Mouse (Mus musculus): ENCODE measurements around the gene Sh3bp4.

DNA sequence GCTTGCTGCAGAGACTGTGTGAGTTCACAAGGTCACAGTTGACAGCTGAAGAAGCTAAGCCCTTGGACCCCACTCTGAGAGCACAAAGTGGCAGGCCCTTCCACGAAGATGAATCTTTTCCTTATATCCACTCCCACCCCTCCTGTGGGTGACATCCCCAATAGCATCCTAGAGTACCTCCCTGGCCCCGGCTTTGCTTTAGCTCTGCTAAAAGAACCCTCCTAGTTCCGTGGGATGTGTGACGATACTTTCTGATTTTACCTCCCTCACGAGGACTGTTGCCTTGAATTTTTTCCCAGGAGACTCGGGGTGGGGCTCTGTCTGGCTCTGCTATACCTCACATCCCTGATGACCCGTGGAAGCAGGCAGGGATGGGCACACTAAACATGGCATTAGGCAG lies 104.4 kb downstream of the Sh3bp4 start:
- TF ChIP-seq USF1 (IDR thresholded peaks at IDR 0.05; ENCODE audit: low read depth, low read length): no peak
- no peak for TF ChIP-seq CTCF (conservative IDR thresholded peaks at IDR 0.05 in 1 of 2, IDR thresholded peaks at IDR 0.05 in 1 of 2; ENCODE audit: low read depth in 2 of 2, low read length in 2 of 2)
- TF ChIP-seq MAX (IDR thresholded peaks at IDR 0.05; ENCODE audit: low read length): no peak
- TF ChIP-seq RAD21 (IDR thresholded peaks at IDR 0.05; ENCODE audit: low read depth, low read length): no peak
- TF ChIP-seq MXI1 (IDR thresholded peaks at IDR 0.05; ENCODE audit: low read depth, low read length): no peak
- TF ChIP-seq MYC (IDR thresholded peaks at IDR 0.05; ENCODE audit: low read depth, low read length): no peak
- TF ChIP-seq EP300 (IDR thresholded peaks at IDR 0.05; ENCODE audit: low read length): no peak
- no peak for TF ChIP-seq POLR2A (IDR thresholded peaks at IDR 0.05; ENCODE audit: low read depth, low read length)
- TF ChIP-seq JUND (conservative IDR thresholded peaks at IDR 0.05; ENCODE audit: low read depth, low read length): no peak
- no peak for TF ChIP-seq NRF1 (IDR thresholded peaks at IDR 0.05; ENCODE audit: low read depth, low read length)
- no peak for TF ChIP-seq UBTF (IDR thresholded peaks at IDR 0.05; ENCODE audit: low read depth, low read length)
- TF ChIP-seq BHLHE40 (IDR thresholded peaks at IDR 0.05; ENCODE audit: low read depth, low read length): no peak
- TF ChIP-seq HCFC1 (IDR thresholded peaks at IDR 0.05; ENCODE audit: low read depth, low read length): no peak
- TF ChIP-seq SIN3A (IDR thresholded peaks at IDR 0.05; ENCODE audit: low read length): no peak
